In genomic region chr10:108528338-108528737, GRCm38 (mm10) we compare ENCODE assay signal across 25 mouse cellular contexts.
DNase-seq lines count a peak whose midpoint lies in the region; ATAC-seq and TF ChIP-seq lines count a peak whose summit lies in the region.
"Had no signal": no experiment of that assay in that cellular context is flagged by ENCODE, and none has a peak within 500 bp of the region (broad histone marks: within the 10 kb centered on the region; RNA-seq: fewer than 3 reads in every experiment).

No protein-coding gene starts in this region.

- H3K4me3 ChIP-seq in layer of hippocampus, adult 2 months, result no peak overlapping the region
- no peak overlapping the region for H3K4me3 ChIP-seq in liver, embryonic 11.5 days (ENCODE audit: low read depth, low read length)
- H3K4me3 ChIP-seq: embryonic facial prominence, embryonic 10.5 days; embryonic facial prominence, embryonic 13.5 days; erythroblast, embryonic 14.5 days; forebrain, embryonic 12.5 days; forebrain, embryonic 15.5 days; gastrocnemius, adult 2 months; hindbrain, embryonic 12.5 days; hindbrain, embryonic 15.5 days had no signal

- H3K27ac ChIP-seq in layer of hippocampus, adult 2 months, result peak overlapping the region; percentile 57; the same call in 1 of the 2 replicates
- no peak overlapping the region for H3K27ac ChIP-seq in liver, embryonic 11.5 days (ENCODE audit: low read depth, low read length)
- H3K27ac ChIP-seq: embryonic facial prominence, embryonic 10.5 days; embryonic facial prominence, embryonic 13.5 days; forebrain, embryonic 12.5 days; forebrain, embryonic 15.5 days; gastrocnemius, adult 2 months; hindbrain, embryonic 12.5 days; hindbrain, embryonic 15.5 days had no signal

- H3K4me2 ChIP-seq in liver, embryonic 11.5 days, result no peak overlapping the region
- H3K4me2 ChIP-seq: embryonic facial prominence, embryonic 13.5 days; forebrain, embryonic 12.5 days; forebrain, embryonic 15.5 days; heart, embryonic 11.5 days; hindbrain, embryonic 12.5 days; hindbrain, embryonic 15.5 days had no signal

- H3K36me3 ChIP-seq in liver, embryonic 11.5 days (ENCODE audit: control insufficient read depth, insufficient read depth, low read length), result no peaks in the 10 kb centered on the region
- H3K36me3 ChIP-seq: embryonic facial prominence, embryonic 10.5 days; embryonic facial prominence, embryonic 13.5 days; forebrain, embryonic 12.5 days; forebrain, embryonic 15.5 days; hindbrain, embryonic 12.5 days; hindbrain, embryonic 15.5 days had no signal

- H3K27me3 ChIP-seq in liver, embryonic 11.5 days (replicated peaks; ENCODE audit: control insufficient read depth, insufficient read depth, low read length), result no peaks in the 10 kb centered on the region
- H3K27me3 ChIP-seq: embryonic facial prominence, embryonic 13.5 days; forebrain, embryonic 15.5 days; hindbrain, embryonic 12.5 days; hindbrain, embryonic 15.5 days had no signal

- intact Hi-C loops in left cerebral cortex, postnatal 14 days (cut with DNase I), result no loop called here
- intact Hi-C loops in left cerebral cortex, postnatal 4 days (cut with DNase I), result no loop called here

- H3K9me3 ChIP-seq in liver, embryonic 11.5 days (ENCODE audit: control insufficient read depth, low read length), result no peaks in the 10 kb centered on the region
- H3K9me3 ChIP-seq: embryonic facial prominence, embryonic 10.5 days; embryonic facial prominence, embryonic 13.5 days; forebrain, embryonic 12.5 days; forebrain, embryonic 15.5 days; hindbrain, embryonic 12.5 days; hindbrain, embryonic 15.5 days had no signal

- 83% methylated on average over 7 of the region's 7 CpGs for WGBS in liver, embryonic 11.5 days

- H3K4me1 ChIP-seq in liver, embryonic 11.5 days (replicated peaks; ENCODE audit: control insufficient read depth, insufficient read depth, low read length), result no peaks in the 10 kb centered on the region

- no peak for TF ChIP-seq CTCF in layer of hippocampus, adult 2 months (conservative IDR thresholded peaks at IDR 0.05)

- peak; percentile 41 to 44 for DNase-seq in layer of hippocampus, adult 2 months (ENCODE audit: low spot score in 2 of 2)
- DNase-seq in layer of hippocampus, adult 9-10 months (ENCODE audit: low spot score), result no peak
- DNase-seq in left cerebral cortex, postnatal 14 days (ENCODE audit: low spot score in 2 of 2), result peak; percentile 33 to 35
- no peak for DNase-seq in left cerebral cortex, postnatal 4 days
- peak; percentile 70 for DNase-seq in brain, adult 2 months (ENCODE audit: low read depth, low spot score)
- no peak for DNase-seq in liver, embryonic 11.5 days (ENCODE audit: low spot score)
- DNase-seq: adrenal gland, adult 2 months; adrenal gland, postnatal 14 days; cerebellum, adult 11-12 months; cerebellum, adult 8-10 months; cerebellum, postnatal 10 days; cerebellum, postnatal 36 days; embryo, embryonic 11 days; gastrocnemius, adult 2 months; gastrocnemius, postnatal 14 days; heart, adult 11 months had no signal

- no peak for ATAC-seq in liver, embryonic 11.5 days (replicated peaks; ENCODE audit: low FRiP score)
- ATAC-seq: CD4-positive, CD25-positive, alpha-beta regulatory T cell, adult 4 months; forebrain, embryonic 15.5 days had no signal

- no peak overlapping the region for H3K9ac ChIP-seq in liver, embryonic 11.5 days (ENCODE audit: low read depth, low read length)
- H3K9ac ChIP-seq: embryonic facial prominence, embryonic 13.5 days; forebrain, embryonic 12.5 days; forebrain, embryonic 15.5 days; hindbrain, embryonic 12.5 days; hindbrain, embryonic 15.5 days had no signal

Comparison
In these comparisons a context has a peak if more than half of its experiments do, and no peak if none do; other contexts are left out.
1. DNase-seq: peak in layer of hippocampus, adult 2 months (2 of 2), left cerebral cortex, postnatal 14 days (2 of 2) and brain, adult 2 months (single experiment); none in layer of hippocampus, adult 9-10 months (single experiment), left cerebral cortex, postnatal 4 days (single experiment) and liver, embryonic 11.5 days (single experiment).